Mouse (Mus musculus): ENCODE measurements around the gene C77080.

The C77080 gene

DNA sequence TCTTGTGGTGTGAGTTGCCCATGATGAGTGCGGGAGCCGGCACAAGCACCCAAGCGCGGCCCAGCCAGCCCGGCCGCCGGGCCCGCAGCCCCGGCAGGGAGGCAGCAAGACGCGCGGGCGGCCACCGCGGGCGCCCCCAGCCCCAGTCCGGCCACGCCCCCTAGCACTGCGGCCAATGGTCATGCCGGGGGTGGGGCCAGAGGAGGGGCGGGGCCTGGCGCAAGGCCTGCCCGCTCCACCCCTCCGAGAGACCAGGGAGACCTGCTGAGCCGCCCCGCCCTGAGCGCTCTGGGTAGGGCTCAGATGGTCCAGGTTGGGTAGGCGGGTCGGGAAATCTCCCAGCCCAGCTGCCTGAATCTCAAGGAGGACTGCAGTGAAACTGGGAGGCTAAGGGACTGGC, 22.1 kb downstream of the C77080 start:
- DNase-seq (ENCODE audit: low spot score in 2 of 2): peak in 1 of 2 experiments; percentile 73

GRCm38 (mm10) chr4:129238579-129239016, 22.6 kb downstream of the C77080 start:
- DNase-seq (ENCODE audit: low spot score in 2 of 2): peak in 1 of 2 experiments; percentile 46

GRCm38 (mm10) chr4:129237843-129238441, 23.3 kb downstream of the C77080 start:
- no peak for DNase-seq (ENCODE audit: low spot score in 2 of 2)

DNA sequence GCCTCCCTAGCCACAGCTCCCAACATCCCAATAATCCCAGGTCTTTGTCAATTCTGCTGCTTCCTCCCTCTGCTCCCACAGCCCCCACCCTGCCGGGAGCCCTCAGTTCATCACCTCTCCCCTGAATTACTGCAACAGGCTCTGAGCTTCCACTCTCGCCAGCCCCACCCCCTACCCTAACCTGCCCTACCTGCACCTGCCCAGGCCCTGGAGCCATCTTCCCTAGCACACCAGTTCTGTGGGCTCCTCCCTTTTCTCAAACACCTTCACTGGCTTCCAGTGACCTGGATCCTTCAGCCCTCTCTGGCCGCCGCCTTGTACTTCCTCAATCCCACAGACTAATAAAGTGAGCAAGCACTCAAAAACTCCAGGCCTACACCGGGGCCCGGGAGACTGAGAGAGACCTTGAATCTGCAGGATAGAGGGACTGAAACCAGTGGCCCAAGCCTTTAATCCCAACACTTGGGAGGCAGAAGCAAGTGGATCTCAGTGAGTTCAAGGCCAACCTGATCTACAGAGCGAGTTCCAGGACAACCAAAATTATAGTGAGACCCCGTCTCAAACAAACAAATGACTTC, 24.9 kb downstream of the C77080 start:
- DNase-seq (ENCODE audit: low spot score in 2 of 2): no peak

DNA sequence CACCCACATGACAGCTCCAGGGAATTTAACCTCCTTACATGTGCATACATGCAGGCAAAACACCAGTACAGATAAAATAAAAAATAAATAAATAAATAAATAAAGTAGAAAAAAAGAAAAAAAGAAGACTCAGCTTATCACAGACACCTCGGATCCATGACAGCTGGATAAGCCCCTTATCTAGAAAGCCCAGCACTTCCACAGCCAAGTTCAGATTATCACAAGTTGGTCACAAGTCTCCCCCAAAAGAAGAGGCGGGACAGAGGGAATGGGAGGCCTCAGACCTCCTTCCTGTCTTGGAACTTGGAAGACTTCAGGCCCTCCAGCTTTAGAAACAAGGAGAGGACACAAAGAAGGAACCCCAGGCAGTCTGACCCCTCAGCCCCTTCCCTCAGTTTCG, 26.1 kb downstream of the C77080 start:
- DNase-seq (ENCODE audit: low spot score in 2 of 2): no peak

GRCm38 (mm10) chr4:129234488-129234887, 26.7 kb downstream of the C77080 start:
- DNase-seq (ENCODE audit: low spot score in 2 of 2): no peak

- DNase-seq (ENCODE audit: low spot score in 2 of 2): no peak
Observed at GRCm38 (mm10) chr4:129232561-129233360, 28.4 kb downstream of the C77080 start.

- no peak for DNase-seq (ENCODE audit: low spot score in 2 of 2)
Observed at GRCm38 (mm10) chr4:129231594-129232450, 29.4 kb downstream of the C77080 start.

DNA sequence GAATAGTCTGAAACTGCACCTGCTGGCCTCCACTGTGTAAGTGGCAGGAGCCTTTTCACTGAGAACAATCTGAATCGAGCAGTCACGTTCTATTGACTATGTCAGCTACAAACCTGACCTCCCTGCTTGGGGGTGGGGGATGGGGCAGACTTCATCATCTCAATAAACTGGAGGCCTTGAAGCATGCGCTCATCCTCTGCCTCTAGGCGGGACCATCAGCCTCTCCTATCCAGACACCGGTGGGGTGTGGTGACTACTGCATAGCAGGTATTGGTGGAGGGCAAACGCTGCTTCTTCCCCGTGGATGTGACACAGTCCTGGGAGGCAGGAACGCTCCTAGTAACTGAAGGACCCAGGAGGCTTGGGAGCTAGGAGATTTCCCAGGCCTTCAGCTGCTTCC, 30.3 kb downstream of the C77080 start:
- DNase-seq (ENCODE audit: low spot score in 2 of 2): no peak

GRCm38 (mm10) chr4:129227985-129228381, 33.2 kb downstream of the C77080 start:
- DNase-seq (ENCODE audit: low spot score in 2 of 2): no peak

DNA sequence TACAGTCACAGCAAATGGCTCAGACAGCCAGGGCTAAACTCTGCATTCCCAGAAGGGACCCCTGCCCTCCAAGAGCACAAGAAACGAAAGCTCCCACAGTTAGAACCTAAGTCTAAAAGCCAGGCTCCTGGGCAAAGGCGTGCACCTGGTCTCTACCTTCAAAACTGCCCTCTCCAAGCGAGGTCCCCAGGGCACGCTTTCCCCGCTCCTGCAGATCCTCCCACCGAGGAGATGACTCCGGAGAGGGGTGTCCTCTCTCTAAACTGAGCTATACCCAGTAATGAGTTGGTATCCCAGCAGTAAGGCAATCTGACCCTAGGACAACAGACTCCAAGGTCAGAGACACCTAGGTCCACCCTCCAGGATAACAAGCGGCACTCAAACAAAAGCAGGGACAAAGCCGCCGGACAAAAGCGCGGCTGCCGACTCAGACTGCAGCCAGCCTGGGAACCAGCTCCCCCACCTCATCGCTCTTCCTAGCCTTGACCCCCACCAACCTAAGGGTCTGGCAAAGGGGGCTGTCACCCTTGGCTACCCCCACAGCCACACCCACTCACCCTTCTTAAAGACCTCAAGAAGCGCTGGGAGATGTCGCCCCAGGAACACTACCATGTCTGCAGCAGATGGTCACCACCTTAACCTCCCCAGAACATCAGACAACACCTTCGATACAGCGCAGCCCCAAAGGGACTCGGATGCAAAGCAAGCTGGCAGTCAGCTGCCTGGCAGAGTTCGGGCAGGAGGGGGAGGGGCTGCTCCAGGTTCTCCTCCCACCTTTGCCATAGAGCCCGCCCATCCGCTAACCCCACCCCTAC, 33.8 kb downstream of the C77080 start:
- no peak for DNase-seq (ENCODE audit: low spot score in 2 of 2)

GRCm38 (mm10) chr4:129226441-129226963, 34.7 kb downstream of the C77080 start:
- no peak for DNase-seq (ENCODE audit: low spot score in 2 of 2)

DNA sequence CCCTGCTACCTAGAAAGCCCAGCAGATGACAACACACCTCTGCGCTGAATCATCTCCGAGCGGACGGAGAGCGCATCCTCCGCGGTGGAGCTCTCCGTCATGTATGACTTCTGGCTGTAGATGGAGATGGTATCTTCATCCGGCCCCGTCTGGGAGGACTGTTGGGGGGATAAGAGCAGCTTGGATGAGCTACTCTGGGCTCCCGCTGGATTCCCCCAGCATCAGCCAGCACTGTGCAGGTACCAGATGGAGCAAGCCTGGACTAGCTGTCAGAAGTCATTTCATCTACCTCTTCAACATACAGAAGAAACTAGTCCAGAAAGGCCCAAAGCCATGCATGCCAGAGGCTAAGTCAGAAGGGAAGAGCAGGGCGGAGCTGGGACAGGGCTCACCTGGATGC, 35.9 kb downstream of the C77080 start:
- no peak for DNase-seq (ENCODE audit: low spot score in 2 of 2)

- no peak for DNase-seq (ENCODE audit: low spot score in 2 of 2)
Observed at GRCm38 (mm10) chr4:129223421-129224281, 37.6 kb downstream of the C77080 start.

DNA sequence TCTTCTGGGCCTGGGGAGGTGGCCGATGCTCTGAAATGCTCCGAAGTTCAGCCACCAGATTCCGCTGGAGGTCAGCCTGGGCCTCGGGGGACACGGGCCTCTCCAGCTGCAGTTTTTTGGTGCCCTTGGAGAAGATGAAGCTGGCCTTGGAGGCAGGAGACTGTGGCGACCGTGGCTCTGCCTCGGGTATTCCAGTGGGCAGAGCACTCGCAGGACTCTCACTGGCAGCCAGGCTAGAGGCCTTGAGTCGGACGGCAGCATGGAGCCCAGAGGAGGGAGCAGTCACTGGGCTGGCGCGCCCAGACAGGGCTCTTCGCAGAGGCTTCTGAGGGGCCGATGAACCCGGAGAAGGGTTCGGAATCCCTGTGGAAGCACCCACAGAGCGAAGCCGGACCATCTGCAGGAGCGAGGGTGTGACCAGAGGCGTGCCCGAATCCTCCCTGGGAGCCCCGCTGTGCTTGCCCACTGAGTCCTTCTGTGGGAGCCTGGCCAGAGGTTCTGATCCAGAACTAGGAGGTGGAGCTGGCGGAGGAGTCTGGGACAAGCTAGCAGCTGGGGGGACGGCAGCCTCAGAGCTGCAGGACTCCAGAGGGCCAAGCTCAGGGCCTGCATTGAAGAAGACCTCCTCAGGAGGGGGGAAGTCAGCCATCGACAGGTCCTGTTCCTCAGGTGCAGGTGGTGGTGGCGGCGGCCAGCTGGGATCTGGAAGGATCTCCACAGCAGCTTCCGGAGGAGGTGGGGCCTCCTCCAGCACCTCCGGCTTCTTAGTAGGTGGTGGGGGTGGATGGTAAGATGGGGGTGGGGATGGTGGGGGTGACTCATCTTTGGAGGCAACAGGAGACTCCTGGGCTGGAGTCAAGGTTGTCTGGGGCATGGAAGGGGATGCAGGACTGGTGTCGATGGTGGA, 38.9 kb downstream of the C77080 start:
- DNase-seq (ENCODE audit: low spot score in 2 of 2): no peak

DNA sequence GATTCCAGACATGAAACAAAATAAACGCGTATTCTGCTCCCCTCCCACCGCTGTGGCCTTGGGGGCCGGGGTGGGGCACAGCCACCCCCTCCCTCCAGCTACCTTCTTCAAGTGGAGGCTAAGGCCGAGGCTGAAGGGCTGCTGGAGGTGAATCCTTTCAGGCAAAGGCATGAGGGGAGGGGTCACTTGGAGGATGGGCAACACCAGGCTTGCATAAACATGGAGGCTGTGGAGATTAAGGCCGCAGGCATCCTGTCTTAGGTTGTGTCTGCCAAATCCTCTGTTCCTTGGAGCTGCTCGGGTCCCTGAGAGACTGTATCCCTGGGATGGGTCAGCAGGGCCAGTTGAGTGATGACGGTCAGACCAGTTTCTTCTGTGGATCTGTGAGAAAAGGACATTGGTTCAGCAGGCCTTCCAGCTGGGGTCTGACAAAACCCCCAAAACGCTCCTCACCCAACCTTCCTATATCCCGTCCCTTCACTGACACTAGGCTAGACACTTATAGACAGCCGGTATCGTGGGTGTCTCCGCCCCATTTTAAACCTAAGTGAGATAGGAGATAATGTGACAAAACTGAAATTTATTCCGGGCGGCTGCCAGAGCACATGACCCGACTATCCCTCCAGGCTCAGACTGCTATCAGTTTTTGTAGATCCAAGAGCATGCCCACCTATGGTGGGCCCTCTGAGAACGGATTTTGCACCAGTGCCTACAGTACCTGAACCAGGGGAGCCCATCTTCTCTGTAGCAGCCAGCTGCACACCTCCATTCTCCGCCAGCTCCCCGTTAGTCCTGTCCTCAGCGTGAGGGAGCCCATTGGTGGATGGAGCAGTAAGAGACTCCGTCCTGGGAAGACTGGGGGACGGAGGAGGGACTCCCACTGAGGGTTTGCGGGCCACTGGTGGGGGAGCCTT, 39.9 kb downstream of the C77080 start:
- no peak for DNase-seq (ENCODE audit: low spot score in 2 of 2)

- no peak for DNase-seq (ENCODE audit: low spot score in 2 of 2)
Observed at GRCm38 (mm10) chr4:129220376-129221089, 40.7 kb downstream of the C77080 start.
